Mouse (Mus musculus): ENCODE measurements around the gene Best2.

The Best2 gene

GRCm38 (mm10) chr8:84984294-84985048 is 29.9 kb downstream of the Best2 start:
- in situ Hi-C loops (cut with MboI, MseI): loop anchor here (10.0 kb wide), 1 partner anchor 320 kb away; the partner anchor contains the start of gene Ier2

GRCm38 (mm10) chr8:84982499-84983011 is 31.8 kb downstream of the Best2 start:
- in situ Hi-C loops (cut with MboI, MseI): loop anchor here (10.0 kb wide), 1 partner anchor 318 kb away; the partner anchor contains the start of gene Ier2

GRCm38 (mm10) chr8:84981644-84982498 is 32.5 kb downstream of the Best2 start:
- in situ Hi-C loops (cut with MboI, MseI): loop anchor here (10.0 kb wide), 1 partner anchor 317 kb away; the partner anchor contains the start of gene Ier2

GRCm38 (mm10) chr8:84980622-84981358 is 33.5 kb downstream of the Best2 start:
- in situ Hi-C loops (cut with MboI, MseI): loop anchor here (10.0 kb wide), 1 partner anchor 316 kb away; the partner anchor contains the start of gene Ier2

GRCm38 (mm10) chr8:84979599-84980421 is 34.5 kb downstream of the Best2 start:
- in situ Hi-C loops (cut with MboI, MseI): loop anchor here (10.0 kb wide), 1 partner anchor 315 kb away; the partner anchor contains the start of gene Ier2

- in situ Hi-C loops (cut with MboI, MseI): no loop called here
Observed at GRCm38 (mm10) chr8:84978248-84978940, 35.9 kb downstream of the Best2 start, which contains the start of gene Junb. Gene Junb, minus strand, starts transcription at chr8:84978718.

- in situ Hi-C loops (cut with MboI, MseI): no loop called here
Observed at GRCm38 (mm10) chr8:84977435-84978247, 36.7 kb downstream of the Best2 start.

- in situ Hi-C loops (cut with MboI, MseI): no loop called here
Observed at GRCm38 (mm10) chr8:84976763-84977434, 37.4 kb downstream of the Best2 start.

GRCm38 (mm10) chr8:84976031-84976762 is 38.1 kb downstream of the Best2 start:
- in situ Hi-C loops (cut with MboI, MseI): no loop called here

- in situ Hi-C loops (cut with MboI, MseI): no loop called here
Observed at GRCm38 (mm10) chr8:84975434-84975833, 38.9 kb downstream of the Best2 start.

- in situ Hi-C loops (cut with MboI, MseI): no loop called here
Observed at GRCm38 (mm10) chr8:84974543-84975142, 39.7 kb downstream of the Best2 start.

GRCm38 (mm10) chr8:84973803-84974542 is 40.4 kb downstream of the Best2 start:
- in situ Hi-C loops (cut with MboI, MseI): no loop called here

GRCm38 (mm10) chr8:84973079-84973478 is 41.3 kb downstream of the Best2 start:
- in situ Hi-C loops (cut with MboI, MseI): no loop called here

GRCm38 (mm10) chr8:84970913-84971312 is 43.4 kb downstream of the Best2 start:
- in situ Hi-C loops (cut with MboI, MseI): no loop called here

- in situ Hi-C loops (cut with MboI, MseI): no loop called here
Observed at GRCm38 (mm10) chr8:84970135-84970790, 44.1 kb downstream of the Best2 start.

Measured in T-helper 2 cell (primary cell).